Mouse (Mus musculus): ENCODE measurements around the gene Rasgrp2. TPM values are rescaled to one million over a fixed set of nuclear protein-coding genes. Genes with fewer than 3 reads are reported as not detected.
A peak's percentile ranks its signal among the peaks of the same experiment; 100 is the strongest.

Gene Rasgrp2
- 10 to 100 TPM in 2 of 4 experiments, 1 to 10 TPM in 2; 7.4 to 19.6 (median 11.1) TPM for total RNA-seq (2022)

GRCm38 (mm10) chr19:6399285-6400095 is at the start of gene Rasgrp2:
Rasgrp2 (plus strand) TSS chr19:6399340.
- peak; percentile 60 to 61 for DNase-seq (ENCODE audit: low spot score in 2 of 2)

- DNase-seq (ENCODE audit: low spot score in 2 of 2) = no peak
These were observed 47.6 kb upstream of the Rasgrp2 start for GRCm38 (mm10) chr19:6351431-6352106.

- no peak for DNase-seq (ENCODE audit: low spot score in 2 of 2)
These were observed 47.0 kb upstream of the Rasgrp2 start for GRCm38 (mm10) chr19:6352107-6352505.

- DNase-seq (ENCODE audit: low spot score in 2 of 2) = no peak
These were observed 45.1 kb upstream of the Rasgrp2 start for GRCm38 (mm10) chr19:6354030-6354429.

- no peak for DNase-seq (ENCODE audit: low spot score in 2 of 2)
These were observed 37.8 kb upstream of the Rasgrp2 start for GRCm38 (mm10) chr19:6361291-6361690.

- DNase-seq (ENCODE audit: low spot score in 2 of 2) = no peak
These were observed 36.1 kb upstream of the Rasgrp2 start for GRCm38 (mm10) chr19:6363091-6363410.

GRCm38 (mm10) chr19:6363411-6364240 is 35.5 kb upstream of the Rasgrp2 start, which contains the start of gene Sf1:
Sf1 (plus strand) TSS chr19:6363690.
- DNase-seq (ENCODE audit: low spot score in 2 of 2) = peak; percentile 99 to 100

- peak; percentile 85 to 90 for DNase-seq (ENCODE audit: low spot score in 2 of 2)
These were observed 34.8 kb upstream of the Rasgrp2 start for GRCm38 (mm10) chr19:6364317-6364725.

- DNase-seq (ENCODE audit: low spot score in 2 of 2) = no peak
These were observed 34.3 kb upstream of the Rasgrp2 start for GRCm38 (mm10) chr19:6364842-6365241.

- DNase-seq (ENCODE audit: low spot score in 2 of 2) = no peak
These were observed 29.0 kb upstream of the Rasgrp2 start for GRCm38 (mm10) chr19:6370175-6370574.

GRCm38 (mm10) chr19:6372433-6372832 is 26.7 kb upstream of the Rasgrp2 start:
- no peak for DNase-seq (ENCODE audit: low spot score in 2 of 2)

- DNase-seq (ENCODE audit: low spot score in 2 of 2) = peak; percentile 76 to 80
These were observed 25.4 kb upstream of the Rasgrp2 start for GRCm38 (mm10) chr19:6373539-6374400.

GRCm38 (mm10) chr19:6374571-6374970 is 24.6 kb upstream of the Rasgrp2 start:
- no peak for DNase-seq (ENCODE audit: low spot score in 2 of 2)

GRCm38 (mm10) chr19:6375423-6376254 is 23.5 kb upstream of the Rasgrp2 start:
- no peak for DNase-seq (ENCODE audit: low spot score in 2 of 2)

- DNase-seq (ENCODE audit: low spot score in 2 of 2) = peak; percentile 67 to 70
These were observed 22.9 kb upstream of the Rasgrp2 start for GRCm38 (mm10) chr19:6376255-6376564.

- DNase-seq (ENCODE audit: low spot score in 2 of 2) = no peak
These were observed 22.5 kb upstream of the Rasgrp2 start for GRCm38 (mm10) chr19:6376643-6377042.

- DNase-seq (ENCODE audit: low spot score in 2 of 2) = no peak
These were observed 21.7 kb upstream of the Rasgrp2 start for GRCm38 (mm10) chr19:6377327-6378040.

GRCm38 (mm10) chr19:6380411-6381166 is 18.6 kb upstream of the Rasgrp2 start:
- no peak for DNase-seq (ENCODE audit: low spot score in 2 of 2)

- no peak for DNase-seq (ENCODE audit: low spot score in 2 of 2)
These were observed 17.9 kb upstream of the Rasgrp2 start for GRCm38 (mm10) chr19:6381238-6381637.

Measured in gastrocnemius, adult 8-10 months (tissue).